Mouse (Mus musculus) CH12.LX (cell line): ENCODE data around the gene Fam193a. TPM values are rescaled to one million over a fixed set of nuclear protein-coding genes. Genes with fewer than 3 reads are reported as not detected.

Source experiments
- DNase-seq: peaks from one replicate; pipeline ENCODE4 v3.0.0-alpha.2; 2013; ENCODE audit errors: extremely low read depth
- H3K27ac ChIP-seq: 2 replicates; pipeline ENCODE4 v1.5.1; 2012; ENCODE audit warnings: low read depth, mild to moderate bottlenecking, control low read depth, moderate library complexity; ENCODE audit not compliant: insufficient read depth
- H3K27me3 ChIP-seq: replicated peaks from 2 replicates; pipeline ENCODE3; 2012; ENCODE audit warnings: inconsistent platforms
- H3K36me3 ChIP-seq, 2 experiments: replicated peaks in 1 of 2; 2 replicates each; pipeline versions ENCODE3 to v1.6.1; 2012; ENCODE audit warnings: inconsistent platforms in 1 of 2, low read length in 1 of 2, mild to moderate bottlenecking in 1 of 2, mixed read lengths in 1 of 2, moderate library complexity in 1 of 2; ENCODE audit not compliant: control insufficient read depth in 1 of 2, insufficient read depth in 1 of 2
- H3K4me1 ChIP-seq, 2 experiments: 2 replicates each; pipeline ENCODE4 v1.6.1; 2012; ENCODE audit warnings: inconsistent platforms in 1 of 2, moderate library complexity in 1 of 2; ENCODE audit not compliant: insufficient read depth in 2 of 2, control insufficient read depth in 1 of 2
- H3K4me2 ChIP-seq: 2 replicates; pipeline ENCODE4 v1.6.1; 2012; ENCODE audit warnings: low read depth, mild to moderate bottlenecking, control low read depth; ENCODE audit not compliant: poor library complexity, insufficient read depth, severe bottlenecking
- H3K4me3 ChIP-seq, 3 experiments: fragments of 150-350 bp in 1 of 3; sonication (generic) in 1 of 3; replicated peaks in 1 of 3; 2 replicates each; pipeline versions ENCODE3 to v1.5.1; 2011 to 2012; ENCODE audit warnings: low read depth in 2 of 3, low read length in 2 of 3, mild to moderate bottlenecking in 2 of 3, moderate library complexity in 2 of 3, control low read depth in 1 of 3, improper control_type of control experiment in 1 of 3, inconsistent platforms in 1 of 3, mixed read lengths in 1 of 3; ENCODE audit not compliant: poor library complexity in 1 of 3
- H3K79me2 ChIP-seq: replicated peaks from 2 replicates; pipeline ENCODE4 v1.6.1; 2012; ENCODE audit warnings: mild to moderate bottlenecking, moderate library complexity; ENCODE audit not compliant: control insufficient read depth, poor library complexity, insufficient read depth, severe bottlenecking; ENCODE audit errors: extremely low read depth
- H3K9ac ChIP-seq: 2 replicates; pipeline ENCODE4 v1.6.1; 2012; ENCODE audit warnings: low read depth, mild to moderate bottlenecking, control low read depth, moderate library complexity; ENCODE audit not compliant: insufficient read depth
- H3K9me3 ChIP-seq: replicated peaks from 2 replicates; pipeline ENCODE3; 2012; ENCODE audit warnings: low read length, inconsistent platforms, mixed read lengths
- BHLHE40 ChIP-seq: IDR thresholded peaks from 2 replicates; pipeline ENCODE4 v1.6.1; 2011; ENCODE audit warnings: mild to moderate bottlenecking, low read depth, low read length, improper control_type of control experiment
- CTCF ChIP-seq, 2 experiments: IDR thresholded peaks in 1 of 2; conservative IDR thresholded peaks in 1 of 2; 2 replicates each; pipeline ENCODE4 v1.5.1; 2011 to 2012; ENCODE audit warnings: low read depth in 2 of 2, low read length in 2 of 2, improper control_type of control experiment in 1 of 2, inconsistent platforms in 1 of 2, mild to moderate bottlenecking in 1 of 2, moderate library complexity in 1 of 2
- E2F4 ChIP-seq: IDR thresholded peaks from 2 replicates; pipeline ENCODE4 v1.6.1; 2011; ENCODE audit warnings: low read depth, low read length, improper control_type of control experiment; ENCODE audit not compliant: insufficient replicate concordance
- EP300 ChIP-seq: IDR thresholded peaks from 2 replicates; pipeline ENCODE4 v1.6.1; 2011; ENCODE audit warnings: low read length, improper control_type of control experiment
- GABPA ChIP-seq: IDR thresholded peaks from 2 replicates; pipeline ENCODE4 v1.6.1; 2012; ENCODE audit warnings: low read depth, low read length, improper control_type of control experiment, inconsistent platforms; ENCODE audit not compliant: insufficient replicate concordance
- JUN ChIP-seq: IDR thresholded peaks from 2 replicates; pipeline ENCODE4 v1.6.1; 2011; ENCODE audit warnings: low read depth, mild to moderate bottlenecking, low read length, improper control_type of control experiment, moderate library complexity; ENCODE audit not compliant: insufficient read depth
- KAT2A ChIP-seq: IDR thresholded peaks from 2 replicates; pipeline ENCODE4 v1.6.1; 2012; ENCODE audit warnings: low read length, improper control_type of control experiment, inconsistent platforms; ENCODE audit not compliant: insufficient replicate concordance
- MAFK ChIP-seq: IDR thresholded peaks from 2 replicates; pipeline ENCODE4 v1.6.1; 2011; ENCODE audit warnings: low read length, improper control_type of control experiment; ENCODE audit not compliant: insufficient replicate concordance
- MAX ChIP-seq: IDR thresholded peaks from 2 replicates; pipeline ENCODE4 v1.6.1; 2011; ENCODE audit warnings: low read length, improper control_type of control experiment
- MAZ ChIP-seq: IDR thresholded peaks from 2 replicates; pipeline ENCODE4 v1.6.1; 2012; ENCODE audit warnings: low read depth, mild to moderate bottlenecking, inconsistent platforms, low read length, improper control_type of control experiment, moderate library complexity
- MEF2A ChIP-seq: IDR thresholded peaks from 2 replicates; pipeline ENCODE4 v1.6.1; 2014; ENCODE audit warnings: low read depth, mild to moderate bottlenecking, inconsistent platforms, low read length, improper control_type of control experiment, borderline replicate concordance
- MYC ChIP-seq: IDR thresholded peaks from 2 replicates; pipeline ENCODE4 v1.6.1; 2011; ENCODE audit warnings: low read depth, mild to moderate bottlenecking, improper control_type of control experiment, low read length
- PAX5 ChIP-seq: IDR thresholded peaks from 2 replicates; pipeline ENCODE4 v1.6.1; 2012; ENCODE audit warnings: low read length, inconsistent platforms, mixed read lengths
- POLR2AphosphoS2 ChIP-seq: IDR thresholded peaks from 2 replicates; pipeline ENCODE4 v1.6.1; 2011; ENCODE audit warnings: low read depth, low read length, improper control_type of control experiment
- USF2 ChIP-seq: conservative IDR thresholded peaks from 2 replicates; pipeline ENCODE4 v1.6.1; 2011; ENCODE audit warnings: low read depth, low read length, improper control_type of control experiment
- ZC3H11A ChIP-seq: IDR thresholded peaks from 2 replicates; pipeline ENCODE4 v1.6.1; 2012; ENCODE audit warnings: low read depth, mild to moderate bottlenecking, inconsistent platforms, low read length, improper control_type of control experiment
- ZKSCAN1 ChIP-seq: IDR thresholded peaks from 2 replicates; pipeline ENCODE4 v1.6.1; 2012; ENCODE audit warnings: low read depth, inconsistent platforms, low read length, improper control_type of control experiment, borderline replicate concordance
- dilution Hi-C: fragments of 300-500 bp; cut with MboI; formaldehyde crosslinking; loops from 2 replicates; pipeline ENCODE4 v1.14.3; 2020; ENCODE audit warnings: low sequenced_read_pairs; ENCODE audit not compliant: extremely low pct_unique_long_range_greater_than_20kb, extremely low pct_ligation_motif_present
- in situ Hi-C: fragments of 300-500 bp; cut with MboI; formaldehyde crosslinking; loops from 3 replicates; pipeline ENCODE4 v1.14.3; 2019; ENCODE audit warnings: low sequenced_read_pairs, low pct_ligation_motif_present, low pct_unique_long_range_greater_than_20kb, mixed read lengths
- polyA plus RNA-seq: library from polyadenylated mRNA; unstranded; fragments of >175 nt; gene quantifications from 2 replicates; pipeline ENCODE4 v1.2.1, GENCODE M21; 2012; ENCODE audit warnings: low read depth; ENCODE audit not compliant: insufficient read length
- total RNA-seq, 2 experiments: library from RNA; depleted of rRNA; stranded (reverse); fragments of 300-350 nt in 1 of 2; fragments of >200 nt in 1 of 2; gene quantifications; 2 replicates each; pipeline ENCODE4 v1.2.3; 2012 to 2014

The Fam193a gene
- total and polyA plus RNA-seq, 3 experiments: 3.6 to 19.0 (median 8.5) TPM

DNA sequence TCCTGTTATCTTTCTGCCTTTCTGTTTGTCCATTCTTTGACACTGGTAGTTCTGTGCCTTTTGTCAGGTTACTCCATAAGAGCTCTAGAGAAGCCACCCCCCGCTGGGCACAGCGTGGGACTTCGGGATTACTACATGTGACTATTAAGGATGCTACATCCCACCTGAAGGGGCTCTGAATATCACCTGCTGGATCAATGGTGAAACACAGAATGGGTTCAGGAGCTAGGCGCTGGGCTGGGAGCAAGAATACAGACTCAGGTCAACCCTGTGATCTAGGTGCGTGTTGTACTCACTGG is 156.7 kb downstream of the Fam193a start:
- no peaks in the 10 kb centered on the region for H3K9me3 ChIP-seq
- peak overlapping the region; percentile 72; the same call in 1 of the 2 replicates for H3K9ac ChIP-seq
- TF ChIP-seq ZC3H11A (no peak), PAX5 (no peak), GABPA (no peak), KAT2A (no peak), E2F4 (no peak)
- TF ChIP-seq, all 38 proteins: peak for 0
- Histone ChIP-seq H3K27me3 (no peaks in the 10 kb centered on the region), H3K79me2 (no peaks in the 10 kb centered on the region), H3K4me3 (peak overlapping the region in 2 of 3 experiments; percentile 54 to 68), H3K36me3 (peaks cover 0 to 16% of the 10 kb centered on the region in 2 experiments), H3K4me2 (peak overlapping the region; percentile 84), H3K4me1 (peaks cover 39 to 59% of the 10 kb centered on the region in 2 experiments), H3K27ac (no peak overlapping the region)
- dilution Hi-C loops (no loop called here), in situ Hi-C loops (loop anchor here (5.0 to 25.0 kb wide), 2 partner anchors 111 to 511 kb away; partner anchors contain the start of genes Hgfac and Mfsd10)
- DNase-seq: no peak

- Histone ChIP-seq H3K27me3 (no peaks in the 10 kb centered on the region), H3K36me3 (peaks cover 0 to 21% of the 10 kb centered on the region in 2 experiments), H3K27ac (no peak overlapping the region), H3K4me3 (no peak overlapping the region), H3K9ac (no peak overlapping the region), H3K4me1 (peaks cover 32 to 57% of the 10 kb centered on the region in 2 experiments), H3K79me2 (no peaks in the 10 kb centered on the region), H3K9me3 (no peaks in the 10 kb centered on the region), H3K4me2 (no peak overlapping the region)
- in situ Hi-C loops: loop anchor here (5.0 to 25.0 kb wide), 2 partner anchors 110 to 510 kb away; partner anchors contain the start of genes Hgfac and Mfsd10
- no peak for TF ChIP-seq CTCF (conservative IDR thresholded peaks at IDR 0.05 in 1 of 2, IDR thresholded peaks at IDR 0.05 in 1 of 2; ENCODE audit: low read depth in 2 of 2, low read length in 2 of 2)
- TF ChIP-seq EP300: no peak
- TF ChIP-seq MAFK: no peak
- TF ChIP-seq MAZ: no peak
- TF ChIP-seq USF2: no peak
- no peak for TF ChIP-seq ZKSCAN1
- TF ChIP-seq MYC: no peak
- TF ChIP-seq MAX: no peak
- TF ChIP-seq BHLHE40: no peak
- no peak for TF ChIP-seq MEF2A
- TF ChIP-seq JUN: no peak
- no peak for TF ChIP-seq POLR2AphosphoS2
- dilution Hi-C loops: no loop called here
- no peak for DNase-seq
Measured at GRCm38 (mm10) chr5:34527352-34527751, 157.6 kb downstream of the Fam193a start.
